Mouse (Mus musculus) mesoderm, embryonic 11.5 days (tissue): ENCODE results near the gene Ubxn7.

Experiments
- DNase-seq: peaks from one replicate; pipeline ENCODE4 v3.0.0-alpha.2; 2012; ENCODE audit warnings: low read depth, low spot score

The Ubxn7 gene

DNA sequence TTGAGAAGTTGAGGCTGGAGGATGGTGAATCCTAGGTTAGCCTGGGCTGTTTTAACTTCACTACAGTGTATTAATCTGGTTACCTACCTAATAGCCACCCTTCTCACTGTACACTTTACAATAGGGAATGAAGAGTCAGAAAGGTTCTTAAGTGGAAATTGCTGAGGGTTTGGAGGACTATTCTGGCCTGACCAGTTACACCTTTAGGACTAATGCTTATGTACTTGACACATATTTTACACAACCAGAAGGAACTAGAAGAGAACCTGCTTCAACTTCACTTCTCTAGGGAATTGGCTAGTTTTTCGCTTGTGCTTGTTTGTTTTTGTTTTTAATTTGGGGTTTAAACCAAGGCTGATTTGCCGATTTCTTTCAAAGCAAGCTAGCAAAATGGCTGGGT lies 101.1 kb downstream of the Ubxn7 start:
- no peak for DNase-seq

DNA sequence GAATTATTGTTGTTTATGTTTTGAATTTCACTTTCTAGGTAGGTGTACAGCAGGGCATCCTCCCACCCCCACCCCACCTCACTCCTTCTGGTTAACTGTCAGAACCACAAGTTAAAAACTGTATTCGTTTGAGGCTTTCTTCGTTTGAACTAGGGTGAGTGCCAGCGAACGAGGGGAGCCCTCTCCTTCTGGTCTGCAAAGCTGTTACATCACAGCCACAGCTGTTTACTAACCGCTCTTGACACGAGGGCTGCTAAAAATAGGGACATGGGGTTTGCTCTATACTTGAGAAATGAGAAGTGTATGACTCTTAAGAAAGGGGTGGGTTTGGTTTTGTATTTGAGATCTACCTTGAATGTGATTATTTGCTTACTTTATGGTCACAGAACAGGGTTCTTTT lies 102.0 kb downstream of the Ubxn7 start:
- no peak for DNase-seq

DNA sequence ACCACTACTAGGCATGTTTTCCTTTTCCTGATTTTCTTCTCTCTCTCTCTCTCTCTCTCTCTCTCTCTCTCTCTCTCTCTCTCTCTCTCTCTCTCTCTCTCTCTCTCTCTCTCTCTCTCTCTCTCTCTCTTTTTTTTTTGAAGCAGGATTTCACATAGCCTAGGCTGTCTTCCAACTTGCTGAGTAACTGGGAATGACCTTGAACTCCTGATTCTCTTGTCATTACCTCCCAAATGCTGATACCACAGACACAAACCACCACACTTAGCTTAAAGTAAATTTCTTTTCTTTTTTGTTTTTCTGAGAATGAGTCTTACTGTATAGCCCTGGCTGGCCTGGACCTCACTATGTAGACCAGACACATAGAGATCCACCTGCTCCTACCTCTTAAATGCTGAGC lies 102.6 kb downstream of the Ubxn7 start:
- no peak for DNase-seq

DNA sequence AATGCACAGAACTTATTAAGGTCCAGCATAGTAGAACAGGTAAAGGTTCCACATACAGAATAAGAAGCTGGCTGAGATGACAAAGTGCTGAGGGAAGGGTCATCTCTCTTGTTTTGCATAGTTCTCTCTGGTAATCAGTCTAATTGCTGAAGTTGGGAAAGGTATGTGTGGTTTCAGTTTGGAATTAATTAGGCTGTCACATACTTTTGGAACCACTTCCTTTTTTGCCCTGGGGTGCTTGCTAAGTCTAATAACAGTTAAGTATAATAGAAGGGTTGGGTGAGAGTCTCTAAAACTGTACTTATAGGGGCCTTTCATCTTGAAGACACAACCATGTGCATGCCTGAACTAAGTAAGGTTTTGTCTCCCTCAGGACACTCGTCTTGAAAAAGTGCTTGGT lies 104.6 kb downstream of the Ubxn7 start:
- DNase-seq: no peak

DNA sequence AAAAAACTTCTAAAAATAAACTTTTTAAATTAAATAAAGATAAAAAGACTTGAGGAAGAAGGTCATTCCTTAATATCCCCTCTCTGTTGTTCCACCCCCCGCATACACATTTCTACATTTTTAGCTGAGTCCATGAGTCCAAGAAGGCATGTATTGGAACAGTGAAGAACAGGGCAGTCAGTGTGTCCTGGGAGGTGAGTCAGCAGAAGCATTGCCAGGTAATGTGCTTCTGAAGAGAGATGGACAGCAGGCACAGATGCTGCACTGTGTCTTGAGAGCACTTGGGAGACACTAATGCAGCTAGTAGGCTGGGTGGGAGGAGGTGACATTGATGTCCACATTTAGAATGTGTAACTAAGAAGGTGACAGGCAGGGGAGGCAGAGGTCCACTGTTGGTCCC lies 105.2 kb downstream of the Ubxn7 start:
- DNase-seq: no peak

DNA sequence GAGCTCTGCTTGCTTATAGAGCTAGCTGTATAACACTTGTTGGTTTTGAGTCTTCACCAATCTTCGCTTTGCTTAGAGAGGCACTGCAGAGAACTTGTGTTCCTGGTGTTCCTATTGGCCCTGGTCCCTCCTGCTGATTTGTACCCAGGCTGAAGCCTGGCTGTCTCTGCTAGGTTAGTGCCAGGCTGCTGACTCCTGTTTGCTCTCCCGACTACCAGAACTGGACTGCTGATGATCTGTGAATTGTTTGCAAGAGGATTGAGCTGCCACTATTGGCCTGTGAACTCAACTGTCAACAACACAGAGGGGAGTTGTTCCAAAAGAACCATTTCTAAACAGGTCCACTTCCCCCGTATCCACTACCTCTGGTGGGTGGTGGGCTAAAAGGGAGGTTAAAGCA lies 109.4 kb downstream of the Ubxn7 start:
- no peak for DNase-seq
